Mouse (Mus musculus) spleen, postnatal 14 days (tissue): ENCODE results near the gene Tnni3k.

Source experiments
- DNase-seq, 2 experiments: peaks; one replicate each; pipeline ENCODE4 v3.0.0; 2021 to 2022; ENCODE audit warnings: low spot score in 2 of 2

The Tnni3k gene

GRCm38 (mm10) chr3:154764115-154764514 lies 291.1 kb downstream of the Tnni3k start:
- DNase-seq = no peak

- no peak for DNase-seq
Observed at GRCm38 (mm10) chr3:154763374-154763773, 291.8 kb downstream of the Tnni3k start.

- no peak for DNase-seq
Observed at GRCm38 (mm10) chr3:154761108-154761507, 294.1 kb downstream of the Tnni3k start.

- no peak for DNase-seq
Observed at GRCm38 (mm10) chr3:154758089-154758488, 297.1 kb downstream of the Tnni3k start.

GRCm38 (mm10) chr3:154755225-154755624 lies 300.0 kb downstream of the Tnni3k start:
- DNase-seq = no peak

GRCm38 (mm10) chr3:154754505-154754904 lies 300.7 kb downstream of the Tnni3k start:
- no peak for DNase-seq

- no peak for DNase-seq
Observed at GRCm38 (mm10) chr3:154744317-154744716, 310.9 kb downstream of the Tnni3k start.

GRCm38 (mm10) chr3:154742927-154743326 lies 312.3 kb downstream of the Tnni3k start:
- DNase-seq = no peak

- DNase-seq = no peak
Observed at GRCm38 (mm10) chr3:154741496-154741895, 313.7 kb downstream of the Tnni3k start.
